Mouse (Mus musculus) gastrocnemius, postnatal 36 days (tissue): ENCODE measurements around the gene 4833439L19Rik. TPM values are rescaled to one million over a fixed set of nuclear protein-coding genes. Genes with fewer than 3 reads are reported as not detected.

Source experiments
- DNase-seq, 2 experiments: peaks; one replicate each; pipeline ENCODE4 v3.0.0; 2022
- intact Hi-C: fragments of 180-260 bp; cut with DNase I; formaldehyde crosslinking; loops from one replicate; pipeline ENCODE4 v1.15.1; 2025
- total RNA-seq, 2 experiments: library from RNA; stranded (reverse); gene quantifications; 2 replicates each; pipeline ENCODE4 v1.2.3; 2021

Gene 4833439L19Rik
- total RNA-seq, 2 experiments from 2014 or later = 171 to 180 TPM

GRCm38 (mm10) chr13:54589414-54589995, 24.3 kb upstream of the 4833439L19Rik start:
- intact Hi-C loops = no loop called here
- DNase-seq = no peak

- intact Hi-C loops = no loop called here
- no peak for DNase-seq
Observed at GRCm38 (mm10) chr13:54585831-54586230, 20.6 kb upstream of the 4833439L19Rik start.

GRCm38 (mm10) chr13:54582860-54583259, 17.6 kb upstream of the 4833439L19Rik start:
- intact Hi-C loops = no loop called here
- no peak for DNase-seq

GRCm38 (mm10) chr13:54582126-54582525, 16.9 kb upstream of the 4833439L19Rik start:
- no peak for DNase-seq
- intact Hi-C loops = no loop called here

- no peak for DNase-seq
- intact Hi-C loops = no loop called here
Observed at GRCm38 (mm10) chr13:54581385-54581784, 16.1 kb upstream of the 4833439L19Rik start.

- DNase-seq = no peak
- intact Hi-C loops = no loop called here
Observed at GRCm38 (mm10) chr13:54577652-54578507, 12.6 kb upstream of the 4833439L19Rik start.

- DNase-seq = no peak
- intact Hi-C loops = no loop called here
Observed at GRCm38 (mm10) chr13:54575489-54575888, 10.3 kb upstream of the 4833439L19Rik start.

GRCm38 (mm10) chr13:54574854-54575481, 9.7 kb upstream of the 4833439L19Rik start, which contains the start of gene Arl10:
Gene Arl10 (plus strand): TSS chr13:54575015.
- DNase-seq = peak; percentile 66 to 72
- intact Hi-C loops = no loop called here

- intact Hi-C loops = no loop called here
- no peak for DNase-seq
Observed at GRCm38 (mm10) chr13:54572621-54573020, 7.4 kb upstream of the 4833439L19Rik start.

GRCm38 (mm10) chr13:54571637-54572036, 6.4 kb upstream of the 4833439L19Rik start:
- intact Hi-C loops = no loop called here
- no peak for DNase-seq

- intact Hi-C loops = no loop called here
- no peak for DNase-seq
Observed at GRCm38 (mm10) chr13:54570736-54571135, 5.5 kb upstream of the 4833439L19Rik start.

- intact Hi-C loops = loop anchor here (10.0 kb wide), 1 partner anchor 104 kb away; the partner anchor contains the start of gene Thoc3
Observed at GRCm38 (mm10) chr13:54569282-54569681, 4.0 kb upstream of the 4833439L19Rik start.

GRCm38 (mm10) chr13:54568380-54568779, 3.1 kb upstream of the 4833439L19Rik start:
- intact Hi-C loops = loop anchor here (10.0 kb wide), 1 partner anchor 104 kb away; the partner anchor contains the start of gene Thoc3
- no peak for DNase-seq

More at GRCm38 (mm10) chr13:54569282-54569681, 4.0 kb upstream of the 4833439L19Rik start:
- no peak for DNase-seq

- DNase-seq = peak; percentile 21 to 37
- intact Hi-C loops = loop anchor here (10.0 kb wide), 1 partner anchor 101 kb away; the partner anchor contains the start of gene Thoc3
Observed at GRCm38 (mm10) chr13:54565594-54566345, 535 bp upstream of the 4833439L19Rik start.

- intact Hi-C loops = loop anchor here (10.0 kb wide), 1 partner anchor 100 kb away; the partner anchor contains the start of gene Thoc3
- DNase-seq = no peak
Observed at GRCm38 (mm10) chr13:54564232-54565200, 719 bp downstream of the 4833439L19Rik start.

GRCm38 (mm10) chr13:54562562-54562961, 2.7 kb downstream of the 4833439L19Rik start:
- intact Hi-C loops = loop anchor here (10.0 kb wide), 1 partner anchor 98 kb away; the partner anchor contains the start of gene Thoc3
- DNase-seq = no peak

GRCm38 (mm10) chr13:54560608-54561007, 4.6 kb downstream of the 4833439L19Rik start:
- intact Hi-C loops = loop anchor here (10.0 kb wide), 1 partner anchor 96 kb away; the partner anchor contains the start of gene Thoc3
- DNase-seq = no peak

GRCm38 (mm10) chr13:54559656-54560055, 5.6 kb downstream of the 4833439L19Rik start:
- intact Hi-C loops = loop anchor here (10.0 kb wide), 1 partner anchor 95 kb away; the partner anchor contains the start of gene Thoc3
- DNase-seq = no peak

- no peak for DNase-seq
- intact Hi-C loops = no loop called here
Observed at GRCm38 (mm10) chr13:54557652-54558051, 7.6 kb downstream of the 4833439L19Rik start.
